22 mouse cellular contexts compared by ENCODE assay signal in the genomic region with DNA sequence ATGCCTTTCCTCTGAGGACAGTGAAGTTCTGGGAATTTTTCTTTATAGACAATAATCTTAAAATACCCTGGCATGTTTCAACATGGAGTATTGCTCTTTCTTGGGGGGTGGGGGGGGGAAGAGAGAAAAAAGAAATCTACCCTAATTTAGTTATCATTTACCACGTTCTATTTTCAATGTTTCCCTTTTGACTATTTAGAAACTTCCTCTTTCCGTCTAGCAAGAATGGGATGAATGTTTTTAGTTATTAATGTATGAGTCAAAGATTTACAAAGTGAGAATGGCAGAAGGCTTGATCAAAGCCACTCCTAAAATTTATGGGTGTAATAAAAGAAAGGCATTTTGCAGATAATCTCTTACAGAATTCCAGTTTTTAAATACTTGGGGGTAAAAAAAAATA.
"Had no signal": no experiment of that assay in that cellular context is flagged by ENCODE, and none has a peak within 500 bp of the region (broad histone marks: within the 10 kb centered on the region; RNA-seq: fewer than 3 reads in every experiment).

No protein-coding gene starts in this region.

- H3K27me3 ChIP-seq: limb, embryonic 13.5 days; lung, embryonic 15.5 days; midbrain, embryonic 13.5 days; neural tube, embryonic 13.5 days had no signal

- H3K9ac ChIP-seq: limb, embryonic 13.5 days; liver, embryonic 12.5 days; liver, embryonic 15.5 days; lung, embryonic 15.5 days; midbrain, embryonic 13.5 days; neural tube, embryonic 13.5 days had no signal

- H3K9me3 ChIP-seq: limb, embryonic 10.5 days; limb, embryonic 13.5 days; liver, embryonic 12.5 days; liver, embryonic 15.5 days; lung, embryonic 15.5 days; megakaryocyte, embryonic 14.5 days; midbrain, embryonic 10.5 days; neural tube, embryonic 13.5 days had no signal

- DNase-seq: kidney, postnatal 25 days; layer of hippocampus, adult 9-11 months; liver; lung, adult 18-20 months; lung, postnatal 14 days; retina, postnatal 1 day; right cerebral cortex, postnatal 25 days; spleen, adult 18-20 months; thymus, adult 18-20 months; thymus, postnatal 36 days had no signal

- H3K4me3 ChIP-seq: layer of hippocampus, adult 2 months; limb, embryonic 10.5 days; limb, embryonic 13.5 days; liver, embryonic 12.5 days; liver, embryonic 15.5 days; lung, embryonic 15.5 days; megakaryocyte, embryonic 14.5 days; midbrain, embryonic 10.5 days; midbrain, embryonic 13.5 days; myocyte; neural tube, embryonic 13.5 days had no signal

- H3K36me3 ChIP-seq: liver, embryonic 12.5 days; liver, embryonic 15.5 days; lung, embryonic 15.5 days had no signal

- H3K4me2 ChIP-seq: limb, embryonic 13.5 days; liver, embryonic 12.5 days; liver, embryonic 15.5 days; lung, embryonic 15.5 days; midbrain, embryonic 13.5 days; neural tube, embryonic 13.5 days had no signal

- ATAC-seq: liver, embryonic 12.5 days; midbrain, embryonic 13.5 days; midbrain, embryonic 16.5 days had no signal

- H3K27ac ChIP-seq: layer of hippocampus, adult 2 months; limb, embryonic 10.5 days; limb, embryonic 13.5 days; liver, embryonic 12.5 days; liver, embryonic 15.5 days; midbrain, embryonic 10.5 days; midbrain, embryonic 13.5 days; neural tube, embryonic 13.5 days had no signal
